Mouse (Mus musculus): ENCODE results near the gene Insc. TPM values are rescaled to one million over a fixed set of nuclear protein-coding genes. Genes with fewer than 3 reads are reported as not detected.

The Insc gene
- polyA plus RNA-seq, 1 experiment from 2014 or later = 4.7 TPM

DNA sequence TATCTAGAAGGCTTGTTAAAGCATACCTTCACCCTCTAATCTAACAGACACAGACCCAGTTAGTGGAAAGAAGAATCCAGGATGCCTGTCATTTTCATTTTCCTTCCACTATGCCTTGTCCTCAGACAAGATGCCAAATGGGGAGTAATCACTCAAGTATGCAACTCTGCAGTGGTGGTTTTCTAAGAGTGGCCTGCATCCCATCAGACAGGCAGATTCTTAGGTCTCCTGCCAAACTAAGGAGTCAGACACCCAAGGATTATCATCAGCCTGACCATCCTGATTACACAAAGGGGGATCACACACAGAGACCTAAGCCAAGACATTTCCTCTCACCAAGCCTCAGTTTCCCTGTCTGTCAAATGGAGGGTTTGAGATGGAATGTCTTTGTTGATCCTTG is 5.3 kb upstream of the Insc start:
- ATAC-seq (ENCODE audit: low FRiP score) = no peak
- Histone ChIP-seq H3K36me3 (no peaks in the 10 kb centered on the region), H3K4me1 (no peaks in the 10 kb centered on the region), H3K4me3 (replicated peaks) (no peak overlapping the region), H3K9me3 (replicated peaks) (no peaks in the 10 kb centered on the region), H3K4me2 (no peak overlapping the region), H3K27me3 (replicated peaks) (no peaks in the 10 kb centered on the region), H3K27ac (replicated peaks) (no peak overlapping the region), H3K9ac (replicated peaks) (no peak overlapping the region)

DNA sequence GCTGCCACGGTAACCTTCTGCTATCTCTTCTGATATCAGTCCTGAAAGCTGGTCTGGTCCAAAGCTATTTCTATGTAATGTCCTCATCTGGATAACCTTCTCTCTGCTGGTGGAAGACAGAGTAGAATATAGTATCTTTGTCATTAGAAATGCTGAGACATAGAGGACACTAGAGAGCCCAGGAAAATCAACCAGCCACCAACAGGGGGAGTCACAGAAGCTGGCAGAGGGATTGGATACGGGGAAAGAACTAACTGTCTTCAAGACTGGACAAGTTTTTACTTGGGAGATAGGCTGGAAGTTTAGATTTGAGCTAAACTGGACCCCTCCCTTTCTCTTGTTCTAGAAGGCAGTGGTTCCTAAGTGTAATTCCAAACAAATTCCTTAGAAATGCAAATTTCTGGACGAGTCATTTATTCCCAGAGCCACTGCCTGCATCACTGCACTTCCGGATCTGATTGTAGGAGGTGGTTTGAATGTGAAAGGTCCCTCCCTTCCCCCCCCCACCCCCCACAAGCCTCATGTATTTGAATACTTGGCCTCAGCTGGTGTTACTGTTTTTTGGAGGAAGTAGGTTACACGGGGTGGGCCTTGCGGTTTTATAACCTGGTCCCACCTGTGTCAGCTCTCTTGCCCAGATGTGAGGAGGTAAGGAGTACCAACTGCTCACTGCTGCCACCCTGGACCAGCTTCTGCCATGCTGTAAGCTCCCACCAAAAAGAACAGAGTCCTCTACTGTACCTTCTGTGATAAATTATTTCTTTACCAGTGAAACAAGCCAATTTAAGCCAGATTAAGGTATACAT is 2.9 kb upstream of the Insc start:
- Histone ChIP-seq H3K27me3 (replicated peaks) (0 out of 2 replicates have a peak, but pooled peaks cover under 1% of the 10 kb centered on the region), H3K4me1 (peaks cover 11% of the 10 kb centered on the region), H3K9me3 (replicated peaks) (no peaks in the 10 kb centered on the region), H3K36me3 (no peaks in the 10 kb centered on the region), H3K4me2 (no peak overlapping the region), H3K4me3 (replicated peaks) (no peak overlapping the region), H3K9ac (replicated peaks) (no peak overlapping the region), H3K27ac (replicated peaks) (no peak overlapping the region)
- 37% methylated on average over 6 of the region's 6 CpGs for WGBS
- ATAC-seq (ENCODE audit: low FRiP score) = no peak

DNA sequence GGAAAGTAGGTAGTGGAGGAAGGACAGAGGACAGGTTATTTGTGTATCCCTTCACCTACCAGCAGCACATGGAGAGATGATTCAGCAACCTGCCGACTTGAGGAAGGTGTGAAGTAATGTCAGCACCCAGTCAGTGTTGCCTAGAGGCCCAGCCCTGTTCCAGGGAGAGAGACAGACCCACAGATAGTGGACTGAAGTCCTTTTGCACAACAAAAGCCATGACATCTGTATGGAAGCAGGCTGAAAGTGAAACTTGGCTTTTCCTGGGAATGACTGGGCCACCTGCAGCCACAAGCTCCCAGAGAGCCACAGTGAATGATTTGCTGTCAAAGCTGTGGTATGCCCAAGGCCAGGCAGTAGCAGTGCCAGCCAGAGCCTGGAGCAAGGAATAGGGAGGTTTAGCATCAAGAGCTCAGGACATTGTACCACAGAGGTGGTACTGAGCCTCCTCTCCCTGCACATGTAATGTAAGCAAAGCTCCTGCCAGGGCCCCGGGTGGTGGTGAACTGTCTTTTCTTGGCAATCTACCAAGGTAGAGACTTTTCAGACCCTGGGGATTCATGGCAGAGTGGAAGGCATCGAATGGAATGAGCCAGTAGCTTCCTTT is 1.2 kb downstream of the Insc start:
- H3K9me3 ChIP-seq (replicated peaks) = no peaks in the 10 kb centered on the region
- H3K9ac ChIP-seq (replicated peaks) = no peak overlapping the region
- 44% methylated on average over 3 of the region's 3 CpGs for WGBS
- H3K27me3 ChIP-seq (replicated peaks) = 0 out of 2 replicates have a peak, but pooled peaks cover 3% of the 10 kb centered on the region
- peaks cover 15% of the 10 kb centered on the region for H3K4me1 ChIP-seq
- ATAC-seq (ENCODE audit: low FRiP score) = no peak
- no peak overlapping the region for H3K4me3 ChIP-seq (replicated peaks)
- no peaks in the 10 kb centered on the region for H3K36me3 ChIP-seq
- peak overlapping the region; percentile 95 for H3K4me2 ChIP-seq
- no peak overlapping the region for H3K27ac ChIP-seq (replicated peaks)

DNA sequence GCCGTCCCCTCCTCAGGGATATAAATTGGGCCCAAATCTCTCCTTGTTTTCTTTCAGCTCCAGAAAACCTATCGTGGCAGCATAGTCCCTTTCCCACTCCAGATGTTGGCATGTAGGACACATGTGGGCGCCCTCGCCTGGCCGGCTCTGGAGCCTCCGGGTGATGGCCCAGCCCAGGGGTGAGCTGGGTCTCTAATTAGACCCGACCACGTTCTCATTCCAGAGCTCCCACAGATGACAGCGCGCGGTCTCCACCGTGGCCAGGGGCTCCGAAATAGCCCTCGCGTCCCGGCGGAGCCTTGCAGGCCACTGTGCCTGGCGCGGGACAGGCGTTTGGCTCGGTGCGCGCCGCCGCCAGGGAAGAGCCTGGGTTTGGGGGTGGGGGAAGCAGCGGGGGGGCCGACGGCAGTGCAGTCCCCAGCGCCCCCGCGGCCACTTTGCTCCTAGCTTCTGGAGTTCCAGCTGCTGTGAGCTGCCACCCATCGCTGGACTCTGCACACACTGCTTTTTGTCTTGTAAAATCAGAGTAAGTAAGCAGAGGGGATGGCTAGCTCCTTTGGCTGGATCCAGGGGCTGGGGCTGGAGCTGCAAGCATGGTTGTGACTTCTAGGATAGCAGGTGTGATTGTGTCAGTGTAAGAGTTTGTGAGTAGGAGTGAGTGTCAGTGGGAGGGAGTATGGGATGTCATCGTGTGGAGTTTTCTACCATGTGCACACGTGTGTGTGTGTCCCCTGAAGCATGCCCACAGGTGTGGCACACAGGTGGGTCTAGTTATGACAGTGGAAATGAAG is 2.2 kb downstream of the Insc start:
- Histone ChIP-seq H3K4me1 (peaks cover 15% of the 10 kb centered on the region), H3K9me3 (replicated peaks) (no peaks in the 10 kb centered on the region), H3K9ac (replicated peaks) (peak overlapping the region; percentile 57), H3K4me2 (peak overlapping the region; percentile 95), H3K36me3 (no peaks in the 10 kb centered on the region), H3K27me3 (replicated peaks) (0 out of 2 replicates have a peak, but pooled peaks cover 3% of the 10 kb centered on the region), H3K27ac (replicated peaks) (0 out of 2 replicates have a peak overlapping the region, but pooled peaks have one; percentile 33), H3K4me3 (replicated peaks) (peak overlapping the region; percentile 49)
- WGBS = 5% methylated on average over 34 of the region's 34 CpGs
- peak; percentile 85 for ATAC-seq (ENCODE audit: low FRiP score)

DNA sequence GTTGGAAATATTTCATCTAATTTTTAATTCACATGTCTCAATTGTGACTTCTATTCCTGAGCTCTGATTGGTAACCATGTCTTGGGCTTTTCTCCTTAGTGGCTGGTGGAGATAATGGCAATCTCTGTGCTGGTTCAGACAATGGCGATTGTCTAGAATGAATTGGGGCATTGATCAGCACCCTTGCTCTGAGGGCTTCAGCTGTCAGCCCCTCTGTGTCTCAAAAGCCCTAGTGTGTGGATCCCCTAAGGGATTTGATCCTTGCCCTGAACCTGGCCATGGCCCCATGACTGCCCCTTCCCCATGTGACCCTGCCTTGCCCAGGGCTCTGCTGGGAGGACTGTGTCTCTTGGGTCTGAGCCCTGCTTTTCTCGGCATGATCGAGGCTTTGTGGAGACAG is 4.1 kb downstream of the Insc start:
- Histone ChIP-seq H3K27me3 (replicated peaks) (0 out of 2 replicates have a peak, but pooled peaks cover 3% of the 10 kb centered on the region), H3K36me3 (no peaks in the 10 kb centered on the region), H3K4me3 (replicated peaks) (no peak overlapping the region), H3K4me2 (no peak overlapping the region), H3K9ac (replicated peaks) (no peak overlapping the region), H3K9me3 (replicated peaks) (no peaks in the 10 kb centered on the region), H3K27ac (replicated peaks) (no peak overlapping the region), H3K4me1 (peaks cover 15% of the 10 kb centered on the region)
- ATAC-seq (ENCODE audit: low FRiP score) = no peak
- WGBS = 62% methylated on average over 3 of the region's 3 CpGs

DNA sequence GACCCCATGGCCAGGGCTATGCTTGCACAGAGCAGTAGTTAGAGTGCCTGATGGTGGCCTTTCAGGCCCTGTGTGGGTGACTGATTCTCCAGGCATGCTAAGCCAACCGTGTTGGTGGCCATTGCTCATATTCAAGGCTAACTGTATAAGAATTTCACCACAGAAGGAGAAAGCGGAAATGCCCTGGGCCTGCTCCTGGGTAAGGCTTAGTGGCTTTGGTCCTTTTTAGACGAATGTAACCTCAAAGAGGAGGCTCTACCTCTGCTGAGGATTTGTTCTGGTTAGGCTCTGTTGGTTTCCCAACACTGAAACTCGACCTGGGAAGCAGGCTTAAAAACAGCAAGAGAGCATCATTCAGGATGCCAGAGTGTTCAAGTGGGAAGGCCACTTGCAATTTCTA is 4.7 kb downstream of the Insc start:
- Histone ChIP-seq H3K36me3 (no peaks in the 10 kb centered on the region), H3K27ac (replicated peaks) (no peak overlapping the region), H3K4me1 (peaks cover 15% of the 10 kb centered on the region), H3K9me3 (replicated peaks) (no peaks in the 10 kb centered on the region), H3K4me2 (no peak overlapping the region), H3K27me3 (replicated peaks) (0 out of 2 replicates have a peak, but pooled peaks cover 3% of the 10 kb centered on the region), H3K4me3 (replicated peaks) (no peak overlapping the region), H3K9ac (replicated peaks) (no peak overlapping the region)
- 74% methylated on average over 4 of the region's 4 CpGs for WGBS
- no peak for ATAC-seq (ENCODE audit: low FRiP score)

DNA sequence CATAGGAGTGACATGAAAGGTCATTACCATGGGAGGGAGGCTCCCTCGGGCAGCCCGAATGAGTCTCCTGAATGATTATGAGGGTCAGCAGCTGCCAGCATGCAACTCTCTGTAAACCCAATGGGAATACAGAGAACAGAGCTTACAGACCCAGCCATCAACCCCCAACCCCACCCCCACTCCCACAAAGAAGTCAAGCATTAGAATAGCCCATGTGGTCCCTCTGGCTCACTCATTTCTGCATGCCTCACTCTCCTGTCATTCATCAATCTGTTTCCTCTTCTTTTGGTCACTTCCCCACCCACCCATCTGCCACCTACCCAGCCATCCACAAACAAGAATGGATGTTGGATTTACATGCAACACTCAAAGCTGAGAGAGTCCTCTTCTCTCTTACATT is 10.0 kb downstream of the Insc start:
- H3K9me3 ChIP-seq (replicated peaks) = no peaks in the 10 kb centered on the region
- H3K9ac ChIP-seq (replicated peaks) = no peak overlapping the region
- no peak overlapping the region for H3K4me2 ChIP-seq
- no peak for ATAC-seq (ENCODE audit: low FRiP score)
- no peaks in the 10 kb centered on the region for H3K27me3 ChIP-seq (replicated peaks)
- H3K36me3 ChIP-seq = no peaks in the 10 kb centered on the region
- H3K4me1 ChIP-seq = no peaks in the 10 kb centered on the region
- H3K4me3 ChIP-seq (replicated peaks) = no peak overlapping the region
- H3K27ac ChIP-seq (replicated peaks) = no peak overlapping the region
- WGBS = 39% methylated on average over 2 of the region's 2 CpGs

DNA sequence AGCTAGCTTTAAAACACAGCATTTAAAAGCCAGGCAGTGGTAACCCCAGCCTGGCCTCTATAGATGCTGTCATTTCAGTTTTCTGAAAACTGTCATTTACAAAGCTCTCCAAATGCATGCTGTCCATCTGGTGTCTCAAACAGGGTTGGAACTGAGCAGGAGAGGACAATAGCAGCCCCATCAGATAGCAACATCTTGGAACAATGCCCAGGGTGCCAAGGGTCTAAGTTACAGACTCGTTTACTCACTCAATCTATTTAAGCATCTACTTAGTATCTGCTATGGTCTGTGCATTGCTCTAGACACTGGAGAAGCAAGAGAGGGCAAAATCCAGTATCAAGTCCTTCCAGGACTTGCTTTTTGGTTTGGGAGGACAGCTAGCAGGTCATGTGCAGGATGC is 10.7 kb downstream of the Insc start:
- ATAC-seq (ENCODE audit: low FRiP score) = no peak
- Histone ChIP-seq H3K9ac (replicated peaks) (no peak overlapping the region), H3K9me3 (replicated peaks) (no peaks in the 10 kb centered on the region), H3K36me3 (no peaks in the 10 kb centered on the region), H3K4me2 (no peak overlapping the region), H3K27me3 (replicated peaks) (no peaks in the 10 kb centered on the region), H3K27ac (replicated peaks) (no peak overlapping the region), H3K4me1 (no peaks in the 10 kb centered on the region), H3K4me3 (replicated peaks) (no peak overlapping the region)
- 39% methylated on average over 1 of the region's 1 CpGs for WGBS

DNA sequence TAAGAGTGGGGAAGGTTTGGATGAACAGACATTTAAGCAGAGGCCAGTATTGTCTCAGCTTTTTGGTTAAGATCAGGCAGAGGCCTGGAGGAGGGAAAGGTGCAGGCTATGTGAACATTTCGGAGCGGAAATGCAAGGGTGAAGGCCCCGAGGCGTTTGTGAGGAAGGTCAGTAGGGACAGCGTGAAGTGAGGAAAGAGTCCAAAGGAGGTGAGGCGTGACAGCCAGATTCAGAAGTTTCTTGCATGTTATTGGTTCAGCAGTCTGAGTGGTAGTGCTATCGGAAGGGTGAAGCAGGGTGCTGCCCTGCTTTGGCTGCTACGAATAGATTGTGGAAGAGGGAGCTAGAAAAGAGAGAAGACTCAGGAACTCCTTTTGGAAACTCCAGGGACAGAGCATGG is 11.1 kb downstream of the Insc start:
- H3K36me3 ChIP-seq = no peaks in the 10 kb centered on the region
- H3K9me3 ChIP-seq (replicated peaks) = no peaks in the 10 kb centered on the region
- ATAC-seq (ENCODE audit: low FRiP score) = no peak
- H3K4me3 ChIP-seq (replicated peaks) = no peak overlapping the region
- H3K27me3 ChIP-seq (replicated peaks) = no peaks in the 10 kb centered on the region
- WGBS = 94% methylated on average over 8 of the region's 8 CpGs
- H3K4me1 ChIP-seq = no peaks in the 10 kb centered on the region
- no peak overlapping the region for H3K27ac ChIP-seq (replicated peaks)
- no peak overlapping the region for H3K9ac ChIP-seq (replicated peaks)
- no peak overlapping the region for H3K4me2 ChIP-seq

DNA sequence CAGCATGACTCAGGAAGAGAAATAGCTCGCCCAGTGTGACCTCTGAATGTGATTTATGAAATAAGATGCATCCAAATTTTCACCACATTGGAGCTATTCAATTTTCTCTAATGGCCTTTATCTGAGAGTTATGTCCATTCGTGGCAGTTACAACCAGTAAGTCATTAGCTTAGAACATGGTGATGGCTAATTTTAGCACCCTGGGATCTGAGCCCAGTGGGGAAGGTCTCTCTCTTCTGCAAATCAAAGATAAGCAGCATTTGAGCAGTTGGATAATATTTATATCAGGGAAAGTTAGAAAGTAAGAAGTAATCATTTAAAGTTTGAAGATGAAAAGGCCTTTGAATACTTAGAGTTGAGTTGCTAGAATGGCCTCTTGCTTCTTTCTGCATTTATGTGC is 19.2 kb downstream of the Insc start:
- H3K9ac ChIP-seq (replicated peaks) = no peak overlapping the region
- no peak overlapping the region for H3K4me2 ChIP-seq
- H3K4me1 ChIP-seq = no peaks in the 10 kb centered on the region
- ATAC-seq (ENCODE audit: low FRiP score) = no peak
- WGBS = 75% methylated on average over 2 of the region's 2 CpGs
- H3K27ac ChIP-seq (replicated peaks) = no peak overlapping the region
- no peaks in the 10 kb centered on the region for H3K9me3 ChIP-seq (replicated peaks)
- H3K36me3 ChIP-seq = no peaks in the 10 kb centered on the region
- no peak overlapping the region for H3K4me3 ChIP-seq (replicated peaks)
- H3K27me3 ChIP-seq (replicated peaks) = no peaks in the 10 kb centered on the region

DNA sequence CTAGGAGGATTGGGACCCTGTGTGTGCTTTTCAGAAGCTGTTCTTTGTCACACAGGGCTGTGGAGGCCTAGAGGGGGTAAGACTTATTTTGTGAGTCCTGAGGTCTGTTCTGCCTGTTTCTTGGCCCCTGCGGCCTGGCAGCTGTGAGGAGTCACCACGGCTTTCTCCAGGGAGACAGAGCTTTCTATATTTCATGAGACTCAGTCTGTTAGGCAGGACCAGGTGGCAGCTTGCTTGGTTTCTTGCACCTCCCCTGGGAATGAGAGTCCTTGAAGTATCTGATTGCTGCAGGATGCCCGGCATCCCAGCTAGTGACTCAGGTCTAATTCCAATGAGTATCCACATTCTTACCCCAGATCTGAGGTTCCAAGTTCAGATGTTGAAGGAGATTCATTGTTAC is 21.8 kb downstream of the Insc start:
- H3K27ac ChIP-seq (replicated peaks) = no peak overlapping the region
- H3K27me3 ChIP-seq (replicated peaks) = no peaks in the 10 kb centered on the region
- no peaks in the 10 kb centered on the region for H3K36me3 ChIP-seq
- ATAC-seq (ENCODE audit: low FRiP score) = no peak
- WGBS = 83% methylated on average over 3 of the region's 3 CpGs
- no peaks in the 10 kb centered on the region for H3K4me1 ChIP-seq
- H3K9ac ChIP-seq (replicated peaks) = no peak overlapping the region
- H3K4me2 ChIP-seq = no peak overlapping the region
- no peak overlapping the region for H3K4me3 ChIP-seq (replicated peaks)
- no peaks in the 10 kb centered on the region for H3K9me3 ChIP-seq (replicated peaks)

DNA sequence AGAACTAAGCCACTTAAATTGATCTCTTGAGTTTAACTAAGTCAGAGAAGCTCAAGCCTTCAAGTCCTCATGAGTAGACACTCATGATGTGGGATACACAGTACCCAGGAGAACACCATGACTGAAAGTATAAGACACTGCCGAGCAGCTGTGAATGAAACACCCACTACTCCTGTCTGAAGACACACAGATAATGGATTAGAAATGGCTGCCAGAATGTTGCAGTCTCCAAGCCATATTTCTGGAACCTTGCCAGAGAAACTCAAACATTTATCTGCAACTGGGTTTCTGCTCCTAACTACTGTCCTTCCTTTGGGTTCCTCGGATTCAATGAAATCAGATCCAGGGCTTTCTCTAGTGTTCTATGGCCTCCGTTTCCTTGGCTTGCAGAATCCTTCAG is 23.0 kb downstream of the Insc start:
- no peak overlapping the region for H3K27ac ChIP-seq (replicated peaks)
- no peak overlapping the region for H3K4me2 ChIP-seq
- H3K27me3 ChIP-seq (replicated peaks) = no peaks in the 10 kb centered on the region
- no peak overlapping the region for H3K9ac ChIP-seq (replicated peaks)
- no peaks in the 10 kb centered on the region for H3K4me1 ChIP-seq
- H3K36me3 ChIP-seq = no peaks in the 10 kb centered on the region
- no peaks in the 10 kb centered on the region for H3K9me3 ChIP-seq (replicated peaks)
- no peak overlapping the region for H3K4me3 ChIP-seq (replicated peaks)
- 90% methylated on average over 3 of the region's 3 CpGs for WGBS
- no peak for ATAC-seq (ENCODE audit: low FRiP score)
